Mouse (Mus musculus): ENCODE measurements around the gene Gm10964. TPM values are rescaled to one million over a fixed set of nuclear protein-coding genes. Genes with fewer than 3 reads are reported as not detected.

Gm10964 gene
- polyA plus RNA-seq, 1 experiment from 2014 or later = not detected

- TF ChIP-seq EP300 (IDR thresholded peaks at IDR 0.05; ENCODE audit: low read depth) (no peak), CTCF (IDR thresholded peaks at IDR 0.05; ENCODE audit: low read depth) (no peak)
- Histone ChIP-seq H3K27me3 (ENCODE audit: insufficient read depth, low read length) (no peaks in the 10 kb centered on the region), H3K4me1 (ENCODE audit: insufficient read depth) (no peaks in the 10 kb centered on the region), H3K9me3 (ENCODE audit: low read length) (no peaks in the 10 kb centered on the region), H3K27ac (ENCODE audit: low read depth) (no peak overlapping the region), H3K9ac (replicated peaks) (no peak overlapping the region), H3K4me2 (ENCODE audit: low read depth, low read length) (no peak overlapping the region), H3K4me3 (ENCODE audit: low read depth, low read length) (no peak overlapping the region), H3K36me3 (replicated peaks; ENCODE audit: insufficient read depth, low read length) (no peaks in the 10 kb centered on the region)
- 57% methylated on average over 15 of the region's 15 CpGs for WGBS (ENCODE audit: insufficient replicate concordance)
- DNase-seq (no peak), ATAC-seq (no peak)
Observed at GRCm38 (mm10) chr3:103716774-103717760, 22.1 kb upstream of the Gm10964 start.

- no peaks in the 10 kb centered on the region for H3K9me3 ChIP-seq (ENCODE audit: low read length)
- ATAC-seq = no peak
- H3K27me3 ChIP-seq (ENCODE audit: insufficient read depth, low read length) = no peaks in the 10 kb centered on the region
- DNase-seq = no peak
- H3K4me3 ChIP-seq (ENCODE audit: low read depth, low read length) = no peak overlapping the region
- H3K9ac ChIP-seq (replicated peaks) = no peak overlapping the region
- H3K4me1 ChIP-seq (ENCODE audit: insufficient read depth) = no peaks in the 10 kb centered on the region
- no peaks in the 10 kb centered on the region for H3K36me3 ChIP-seq (replicated peaks; ENCODE audit: insufficient read depth, low read length)
- WGBS (ENCODE audit: insufficient replicate concordance) = 73% methylated on average over 4 of the region's 4 CpGs
- no peak overlapping the region for H3K27ac ChIP-seq (ENCODE audit: low read depth)
- TF ChIP-seq CTCF (IDR thresholded peaks at IDR 0.05; ENCODE audit: low read depth) = no peak
- no peak for TF ChIP-seq EP300 (IDR thresholded peaks at IDR 0.05; ENCODE audit: low read depth)
- H3K4me2 ChIP-seq (ENCODE audit: low read depth, low read length) = no peak overlapping the region
Observed at GRCm38 (mm10) chr3:103718728-103719127, 20.4 kb upstream of the Gm10964 start.

GRCm38 (mm10) chr3:103724137-103724536 lies 15.0 kb upstream of the Gm10964 start:
- DNase-seq (peak; percentile 33), ATAC-seq (peak; percentile 77)
- Histone ChIP-seq H3K4me1 (ENCODE audit: insufficient read depth) (no peaks in the 10 kb centered on the region), H3K4me3 (ENCODE audit: low read depth, low read length) (no peak overlapping the region), H3K4me2 (ENCODE audit: low read depth, low read length) (no peak overlapping the region), H3K27me3 (ENCODE audit: insufficient read depth, low read length) (no peaks in the 10 kb centered on the region), H3K27ac (ENCODE audit: low read depth) (no peak overlapping the region), H3K9me3 (ENCODE audit: low read length) (no peaks in the 10 kb centered on the region), H3K9ac (replicated peaks) (no peak overlapping the region), H3K36me3 (replicated peaks; ENCODE audit: insufficient read depth, low read length) (no peaks in the 10 kb centered on the region)
- 28% methylated on average over 3 of the region's 3 CpGs for WGBS (ENCODE audit: insufficient replicate concordance)
- peak; percentile 50 for TF ChIP-seq CTCF (IDR thresholded peaks at IDR 0.05; ENCODE audit: low read depth)
- peak; percentile 82 for TF ChIP-seq EP300 (IDR thresholded peaks at IDR 0.05; ENCODE audit: low read depth)

GRCm38 (mm10) chr3:103726642-103727041 lies 12.5 kb upstream of the Gm10964 start:
- Histone ChIP-seq H3K27me3 (ENCODE audit: insufficient read depth, low read length) (no peaks in the 10 kb centered on the region), H3K4me2 (ENCODE audit: low read depth, low read length) (no peak overlapping the region), H3K27ac (ENCODE audit: low read depth) (no peak overlapping the region), H3K4me1 (ENCODE audit: insufficient read depth) (no peaks in the 10 kb centered on the region), H3K9ac (replicated peaks) (no peak overlapping the region), H3K4me3 (ENCODE audit: low read depth, low read length) (no peak overlapping the region), H3K36me3 (replicated peaks; ENCODE audit: insufficient read depth, low read length) (no peaks in the 10 kb centered on the region), H3K9me3 (ENCODE audit: low read length) (no peaks in the 10 kb centered on the region)
- 64% methylated on average over 3 of the region's 3 CpGs for WGBS (ENCODE audit: insufficient replicate concordance)
- no peak for TF ChIP-seq CTCF (IDR thresholded peaks at IDR 0.05; ENCODE audit: low read depth)
- no peak for TF ChIP-seq EP300 (IDR thresholded peaks at IDR 0.05; ENCODE audit: low read depth)
- ATAC-seq (no peak), DNase-seq (no peak)

- no peak overlapping the region for H3K4me2 ChIP-seq (ENCODE audit: low read depth, low read length)
- H3K27me3 ChIP-seq (ENCODE audit: insufficient read depth, low read length) = no peaks in the 10 kb centered on the region
- H3K4me1 ChIP-seq (ENCODE audit: insufficient read depth) = no peaks in the 10 kb centered on the region
- H3K9ac ChIP-seq (replicated peaks) = no peak overlapping the region
- no peak for TF ChIP-seq CTCF (IDR thresholded peaks at IDR 0.05; ENCODE audit: low read depth)
- TF ChIP-seq EP300 (IDR thresholded peaks at IDR 0.05; ENCODE audit: low read depth) = no peak
- 40% methylated on average over 2 of the region's 2 CpGs for WGBS (ENCODE audit: insufficient replicate concordance)
- H3K27ac ChIP-seq (ENCODE audit: low read depth) = no peak overlapping the region
- no peak overlapping the region for H3K4me3 ChIP-seq (ENCODE audit: low read depth, low read length)
- no peaks in the 10 kb centered on the region for H3K9me3 ChIP-seq (ENCODE audit: low read length)
- ATAC-seq (no peak), DNase-seq (no peak)
- H3K36me3 ChIP-seq (replicated peaks; ENCODE audit: insufficient read depth, low read length) = no peaks in the 10 kb centered on the region
Observed at GRCm38 (mm10) chr3:103727813-103728326, 11.3 kb upstream of the Gm10964 start.

GRCm38 (mm10) chr3:103729850-103730249 lies 9.3 kb upstream of the Gm10964 start:
- no peak for DNase-seq
- Histone ChIP-seq H3K4me3 (ENCODE audit: low read depth, low read length) (no peak overlapping the region), H3K9me3 (ENCODE audit: low read length) (no peaks in the 10 kb centered on the region), H3K4me1 (ENCODE audit: insufficient read depth) (peaks cover 3% of the 10 kb centered on the region), H3K4me2 (ENCODE audit: low read depth, low read length) (no peak overlapping the region), H3K36me3 (replicated peaks; ENCODE audit: insufficient read depth, low read length) (no peaks in the 10 kb centered on the region), H3K27ac (ENCODE audit: low read depth) (no peak overlapping the region), H3K27me3 (ENCODE audit: insufficient read depth, low read length) (no peaks in the 10 kb centered on the region), H3K9ac (replicated peaks) (no peak overlapping the region)
- 73% methylated on average over 9 of the region's 9 CpGs for WGBS (ENCODE audit: insufficient replicate concordance)
- no peak for ATAC-seq
- TF ChIP-seq EP300 (IDR thresholded peaks at IDR 0.05; ENCODE audit: low read depth) (no peak), CTCF (IDR thresholded peaks at IDR 0.05; ENCODE audit: low read depth) (no peak)

Measured in liver, postnatal 0 days (tissue).